Mouse (Mus musculus) lung, postnatal 0 days (tissue): ENCODE measurements around the gene Lrfn5. TPM values are rescaled to one million over a fixed set of nuclear protein-coding genes. Genes with fewer than 3 reads are reported as not detected.

Experiments used
- ATAC-seq: fragments of 200-750 bp; cut with Nextera tagmentation; 2 replicates; pipeline ENCODE4 v1.8.0; 2017; ENCODE audit warnings: moderate library complexity
- DNase-seq: peaks from one replicate; pipeline ENCODE4 v3.0.0-alpha.2; 2016; ENCODE audit warnings: low spot score
- H3K27ac ChIP-seq: fragments of 300-500 bp; sonication (generic); 2 replicates; pipeline ENCODE4 v1.5.1; 2014; ENCODE audit warnings: antibody characterized with exemption, mild to moderate bottlenecking, low read length, mixed read lengths
- H3K27me3 ChIP-seq: fragments of 300-500 bp; sonication (generic); replicated peaks from 2 replicates; pipeline ENCODE4 v1.6.1; 2014; ENCODE audit warnings: low read length, mixed read lengths; ENCODE audit not compliant: insufficient read depth
- H3K36me3 ChIP-seq: fragments of 300-500 bp; sonication (generic); 2 replicates; pipeline ENCODE4 v1.6.1; 2014; ENCODE audit warnings: low read length, mixed read lengths; ENCODE audit not compliant: insufficient read depth
- H3K4me1 ChIP-seq: fragments of 300-500 bp; sonication (generic); 2 replicates; pipeline ENCODE4 v1.6.1; 2014; ENCODE audit warnings: antibody characterized with exemption, low read depth, low read length, mixed read lengths; ENCODE audit not compliant: insufficient read depth
- H3K4me2 ChIP-seq: fragments of 300-500 bp; sonication (generic); replicated peaks from 2 replicates; pipeline ENCODE4 v1.6.1; 2014; ENCODE audit warnings: low read depth, mild to moderate bottlenecking, low read length, moderate library complexity, mixed read lengths
- H3K4me3 ChIP-seq: fragments of 300-500 bp; sonication (generic); 2 replicates; pipeline ENCODE4 v1.5.1; 2014; ENCODE audit warnings: low read depth, low read length
- H3K9ac ChIP-seq: fragments of 300-500 bp; sonication (generic); replicated peaks from 2 replicates; pipeline ENCODE4 v1.6.1; 2014; ENCODE audit warnings: low read depth, mild to moderate bottlenecking
- H3K9me3 ChIP-seq: fragments of 300-500 bp; sonication (generic); 2 replicates; pipeline ENCODE4 v1.6.1; 2016; ENCODE audit warnings: low read length, mixed read lengths
- CTCF ChIP-seq: IDR thresholded peaks from 2 replicates; pipeline ENCODE4 v1.5.1; 2016; ENCODE audit warnings: antibody characterized with exemption, mild to moderate bottlenecking
- EP300 ChIP-seq: IDR thresholded peaks from 2 replicates; pipeline ENCODE4 v1.6.1; 2016; ENCODE audit warnings: antibody characterized with exemption, mild to moderate bottlenecking, control low read depth
- WGBS: fragments of 180-500 bp; shearing (Covaris S2); extraction: QIAGEN DNeasy Blood & Tissue Kit; methylation state at CpG from one replicate; pipeline ENCODE4 v1.1.7; 2014; 5-methylcytosine and 5-hydroxymethylcytosine counted together
- polyA plus RNA-seq: library from polyadenylated mRNA; unstranded; fragments of >200 nt; fragmentation: Nextera tagmentation; extraction: Ambion mirVana; gene quantifications from 2 replicates; pipeline ENCODE4 v1.2.1, GENCODE M21; 2015

Lrfn5 gene
- polyA plus RNA-seq, 1 experiment from 2014 or later = not detected

GRCm38 (mm10) chr12:61579949-61580348 lies 57.0 kb downstream of the Lrfn5 start:
- Histone ChIP-seq H3K9ac (no peak overlapping the region), H3K4me1 (no peaks in the 10 kb centered on the region), H3K27ac (no peak overlapping the region), H3K4me3 (no peak overlapping the region), H3K4me2 (no peak overlapping the region), H3K9me3 (no peaks in the 10 kb centered on the region), H3K27me3 (no peaks in the 10 kb centered on the region), H3K36me3 (no peaks in the 10 kb centered on the region)
- no peak for ATAC-seq
- no peak for TF ChIP-seq EP300
- no peak for TF ChIP-seq CTCF
- WGBS = 70% methylated on average over 5 of the region's 5 CpGs
- no peak for DNase-seq

GRCm38 (mm10) chr12:61600305-61600704 lies 77.4 kb downstream of the Lrfn5 start:
- H3K9me3 ChIP-seq = no peaks in the 10 kb centered on the region
- no peaks in the 10 kb centered on the region for H3K27me3 ChIP-seq
- H3K4me1 ChIP-seq = no peaks in the 10 kb centered on the region
- no peak overlapping the region for H3K27ac ChIP-seq
- H3K4me2 ChIP-seq = no peak overlapping the region
- no peak overlapping the region for H3K9ac ChIP-seq
- DNase-seq = no peak
- H3K4me3 ChIP-seq = no peak overlapping the region
- TF ChIP-seq CTCF (no peak), EP300 (no peak)
- no peak for ATAC-seq
- no peaks in the 10 kb centered on the region for H3K36me3 ChIP-seq

- no peaks in the 10 kb centered on the region for H3K9me3 ChIP-seq
- H3K4me1 ChIP-seq = no peaks in the 10 kb centered on the region
- no peaks in the 10 kb centered on the region for H3K27me3 ChIP-seq
- DNase-seq = no peak
- ATAC-seq = no peak
- 86% methylated on average over 3 of the region's 3 CpGs for WGBS
- no peaks in the 10 kb centered on the region for H3K36me3 ChIP-seq
- H3K9ac ChIP-seq = no peak overlapping the region
- no peak overlapping the region for H3K4me2 ChIP-seq
- no peak for TF ChIP-seq EP300
- no peak overlapping the region for H3K27ac ChIP-seq
- no peak overlapping the region for H3K4me3 ChIP-seq
Observed at GRCm38 (mm10) chr12:61607871-61608270, 84.9 kb downstream of the Lrfn5 start.

GRCm38 (mm10) chr12:61610081-61610480 lies 87.1 kb downstream of the Lrfn5 start:
- Histone ChIP-seq H3K27me3 (no peaks in the 10 kb centered on the region), H3K4me3 (no peak overlapping the region), H3K36me3 (no peaks in the 10 kb centered on the region), H3K27ac (no peak overlapping the region), H3K4me2 (no peak overlapping the region), H3K9ac (no peak overlapping the region), H3K9me3 (no peaks in the 10 kb centered on the region), H3K4me1 (no peaks in the 10 kb centered on the region)
- ATAC-seq (no peak), DNase-seq (no peak)
- no peak for TF ChIP-seq EP300
- no peak for TF ChIP-seq CTCF
- WGBS = 65% methylated on average over 1 of the region's 1 CpGs

- DNase-seq = no peak
- no peak overlapping the region for H3K4me3 ChIP-seq
- no peaks in the 10 kb centered on the region for H3K27me3 ChIP-seq
- TF ChIP-seq CTCF (no peak), EP300 (no peak)
- no peak for ATAC-seq
- H3K4me2 ChIP-seq = no peak overlapping the region
- no peak overlapping the region for H3K9ac ChIP-seq
- no peaks in the 10 kb centered on the region for H3K36me3 ChIP-seq
- H3K9me3 ChIP-seq = no peaks in the 10 kb centered on the region; the same call in 1 of the 2 replicates
- no peaks in the 10 kb centered on the region for H3K4me1 ChIP-seq
- no peak overlapping the region for H3K27ac ChIP-seq
Observed at GRCm38 (mm10) chr12:61624532-61624931, 101.6 kb downstream of the Lrfn5 start.

GRCm38 (mm10) chr12:61654380-61654779 lies 131.4 kb downstream of the Lrfn5 start:
- 75% methylated on average over 5 of the region's 5 CpGs for WGBS
- Histone ChIP-seq H3K27ac (no peak overlapping the region), H3K4me1 (no peaks in the 10 kb centered on the region), H3K4me2 (no peak overlapping the region), H3K27me3 (no peaks in the 10 kb centered on the region), H3K4me3 (no peak overlapping the region), H3K36me3 (no peaks in the 10 kb centered on the region), H3K9me3 (no peaks in the 10 kb centered on the region), H3K9ac (no peak overlapping the region)
- TF ChIP-seq EP300 (no peak), CTCF (no peak)
- ATAC-seq = no peak
- DNase-seq = no peak

- no peaks in the 10 kb centered on the region for H3K27me3 ChIP-seq
- ATAC-seq (no peak), DNase-seq (no peak)
- H3K4me1 ChIP-seq = no peaks in the 10 kb centered on the region
- no peak overlapping the region for H3K4me3 ChIP-seq
- TF ChIP-seq EP300 (no peak), CTCF (no peak)
- H3K36me3 ChIP-seq = no peaks in the 10 kb centered on the region
- H3K27ac ChIP-seq = no peak overlapping the region
- H3K4me2 ChIP-seq = no peak overlapping the region
- H3K9me3 ChIP-seq = no peaks in the 10 kb centered on the region
- H3K9ac ChIP-seq = no peak overlapping the region
Observed at GRCm38 (mm10) chr12:61723158-61723557, 200.2 kb downstream of the Lrfn5 start.
